Mouse (Mus musculus): ENCODE results near the gene Spdye4b.

The Spdye4b gene

GRCm38 (mm10) chr5:143213832-143214231, 33.0 kb downstream of the Spdye4b start:
- DNase-seq (ENCODE audit: low spot score in 2 of 2), result no peak

GRCm38 (mm10) chr5:143220996-143221395, 40.2 kb downstream of the Spdye4b start:
- DNase-seq (ENCODE audit: low spot score in 2 of 2), result no peak

- DNase-seq (ENCODE audit: low spot score in 2 of 2), result no peak
Measured at GRCm38 (mm10) chr5:143222287-143222686, 41.5 kb downstream of the Spdye4b start.

GRCm38 (mm10) chr5:143226790-143227189, 46.0 kb downstream of the Spdye4b start, which contains the start of gene Spdye4a:
Gene Spdye4a, minus strand, starts transcription at chr5:143226890.
- no peak for DNase-seq (ENCODE audit: low spot score in 2 of 2)

- DNase-seq (ENCODE audit: low spot score in 2 of 2), result peak; percentile 67 to 72
Measured at GRCm38 (mm10) chr5:143235028-143235693, 54.3 kb downstream of the Spdye4b start, which contains the start of gene Zfp12. Gene Zfp12, plus strand, starts transcription at chr5:143235163.

GRCm38 (mm10) chr5:143236036-143236435, 55.2 kb downstream of the Spdye4b start:
- no peak for DNase-seq (ENCODE audit: low spot score in 2 of 2)

GRCm38 (mm10) chr5:143244926-143245325, 64.1 kb downstream of the Spdye4b start:
- no peak for DNase-seq (ENCODE audit: low spot score in 2 of 2)

- no peak for DNase-seq (ENCODE audit: low spot score in 2 of 2)
Measured at GRCm38 (mm10) chr5:143252039-143252438, 71.2 kb downstream of the Spdye4b start.

- no peak for DNase-seq (ENCODE audit: low spot score in 2 of 2)
Measured at GRCm38 (mm10) chr5:143252791-143253185, 72.0 kb downstream of the Spdye4b start.

GRCm38 (mm10) chr5:143253186-143253880, 72.5 kb downstream of the Spdye4b start:
- no peak for DNase-seq (ENCODE audit: low spot score in 2 of 2)

GRCm38 (mm10) chr5:143253881-143254486, 73.2 kb downstream of the Spdye4b start:
- no peak for DNase-seq (ENCODE audit: low spot score in 2 of 2)

Data from spleen, postnatal 14 days (tissue).